Mouse (Mus musculus) cerebellum, adult 8-10 months (tissue): ENCODE measurements around the gene Zfp991.
"Not testable (repeated sequence)": the region's sequence is repeated elsewhere in the genome, so short reads cannot be mapped to it uniquely, and the experiment has no call there.

Experiments
- DNase-seq: peaks from one replicate; pipeline ENCODE4 v3.0.0; 2022

Gene Zfp991

GRCm38 (mm10) chr4:147131837-147132459, at the start of gene Zfp991:
Gene Zfp991 (plus strand): TSS chr4:147132038.
- DNase-seq: not testable (repeated sequence)

DNA sequence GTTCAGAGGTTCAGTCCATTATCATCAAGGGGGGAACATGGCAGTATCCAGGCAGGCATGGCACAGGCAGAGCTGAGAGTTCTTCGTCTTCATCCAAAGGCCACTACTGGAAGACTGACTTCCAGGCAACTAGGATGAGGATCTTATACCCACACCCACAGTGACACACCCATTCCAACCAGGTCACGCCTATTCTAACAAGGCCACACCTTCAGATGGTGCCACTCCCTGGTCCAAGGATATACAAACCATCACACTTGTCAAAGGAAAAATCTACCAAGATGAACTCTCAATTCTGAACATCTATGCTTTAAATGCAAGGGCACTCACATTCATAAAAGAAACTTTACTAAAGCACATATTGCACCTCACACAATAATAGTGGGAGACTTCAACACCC, 36.2 kb upstream of the Zfp991 start:
- not testable (repeated sequence) for DNase-seq

DNA sequence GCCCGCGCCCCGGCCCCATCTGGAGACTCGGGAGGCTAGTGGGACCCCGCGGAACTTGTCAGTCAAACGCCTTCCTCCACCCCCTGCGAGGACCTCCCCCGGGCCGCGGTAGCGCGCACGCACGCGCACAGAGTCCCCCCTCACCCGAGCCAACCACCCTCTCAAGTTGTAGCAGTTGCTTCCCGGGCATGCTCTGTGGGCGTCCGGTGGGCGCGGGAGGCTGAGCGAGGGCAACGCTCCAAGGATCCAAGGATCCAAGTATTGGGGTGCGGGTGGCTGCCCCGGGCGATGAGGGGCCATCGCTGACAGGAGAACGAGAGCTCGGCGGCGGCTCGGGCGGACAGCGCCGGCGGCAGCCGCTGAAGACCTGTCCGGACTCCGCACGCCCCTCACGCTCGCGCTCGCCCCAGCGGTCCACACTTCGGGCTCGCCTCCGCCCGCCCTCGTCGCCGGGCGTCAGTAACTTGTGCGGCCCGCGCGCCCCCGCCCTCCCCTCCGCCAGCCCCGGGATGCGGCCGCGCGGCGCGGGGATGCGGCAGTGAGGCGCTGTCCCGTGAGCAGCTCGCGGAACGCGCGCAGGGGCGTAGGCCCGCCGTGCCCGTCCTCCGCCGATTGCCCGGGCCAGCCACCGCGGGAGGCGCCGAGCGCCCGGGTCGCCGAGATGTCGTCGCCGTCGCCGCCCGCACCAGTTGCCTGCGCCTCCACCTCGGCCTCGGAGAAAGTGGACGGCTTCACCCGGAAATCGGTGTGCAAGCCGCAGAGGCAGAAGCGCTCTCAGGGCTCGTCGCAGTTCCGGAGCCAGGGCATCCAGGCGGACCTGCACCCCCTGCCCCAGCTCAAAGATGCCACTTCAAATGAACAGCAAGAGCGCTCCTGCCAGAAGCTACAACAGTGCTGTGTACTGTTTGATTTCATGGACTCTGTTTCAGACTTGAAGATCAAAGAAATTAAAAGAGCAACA, 29.9 kb upstream of the Zfp991 start:
- not testable (repeated sequence) for DNase-seq

GRCm38 (mm10) chr4:147103814-147104213, 28.0 kb upstream of the Zfp991 start:
- DNase-seq: not testable (repeated sequence)

GRCm38 (mm10) chr4:147117839-147118238, 14.0 kb upstream of the Zfp991 start:
- not testable (repeated sequence) for DNase-seq

GRCm38 (mm10) chr4:147122286-147122685, 9.6 kb upstream of the Zfp991 start:
- not testable (repeated sequence) for DNase-seq

DNA sequence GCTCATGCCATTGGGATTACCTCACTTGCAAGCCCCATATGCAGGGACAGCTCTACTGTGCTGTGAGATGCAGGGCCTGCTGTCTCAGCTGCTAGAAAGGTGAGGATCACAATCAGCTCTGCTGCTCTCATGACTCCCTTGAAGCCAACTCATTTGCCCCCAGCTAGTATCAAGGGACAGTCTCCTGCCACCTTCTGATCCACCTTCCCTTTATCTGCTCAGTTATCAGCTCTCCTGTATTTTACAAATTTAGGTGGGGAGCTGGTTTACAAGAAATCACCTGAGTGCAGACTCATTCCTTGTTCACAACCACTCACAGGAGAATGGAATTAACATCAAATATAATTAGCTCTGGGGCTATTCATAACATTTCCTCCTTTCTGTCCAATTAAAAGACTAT, 8.0 kb upstream of the Zfp991 start:
- not testable (repeated sequence) for DNase-seq

GRCm38 (mm10) chr4:147124400-147125306, 7.2 kb upstream of the Zfp991 start:
- not testable (repeated sequence) for DNase-seq

DNA sequence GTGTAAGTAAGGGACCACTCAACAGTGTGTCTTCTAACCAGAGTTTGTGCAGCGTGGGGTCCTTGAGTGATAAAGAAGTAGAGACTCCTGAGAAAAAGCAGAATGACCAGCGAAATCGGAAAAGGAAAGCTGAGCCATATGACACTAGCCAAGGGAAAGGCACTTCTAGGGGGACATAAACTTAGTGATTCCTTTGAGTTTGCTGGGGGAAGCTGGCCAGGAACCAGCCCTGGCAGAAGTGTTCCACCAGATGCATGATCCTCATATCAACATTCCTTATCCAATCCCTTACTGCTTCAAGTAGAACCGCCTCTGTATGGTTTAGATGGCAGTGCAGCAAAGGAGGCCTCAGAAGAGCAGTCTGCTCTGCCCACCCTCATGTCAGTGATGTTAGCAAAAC, 6.5 kb upstream of the Zfp991 start:
- DNase-seq: not testable (repeated sequence)

DNA sequence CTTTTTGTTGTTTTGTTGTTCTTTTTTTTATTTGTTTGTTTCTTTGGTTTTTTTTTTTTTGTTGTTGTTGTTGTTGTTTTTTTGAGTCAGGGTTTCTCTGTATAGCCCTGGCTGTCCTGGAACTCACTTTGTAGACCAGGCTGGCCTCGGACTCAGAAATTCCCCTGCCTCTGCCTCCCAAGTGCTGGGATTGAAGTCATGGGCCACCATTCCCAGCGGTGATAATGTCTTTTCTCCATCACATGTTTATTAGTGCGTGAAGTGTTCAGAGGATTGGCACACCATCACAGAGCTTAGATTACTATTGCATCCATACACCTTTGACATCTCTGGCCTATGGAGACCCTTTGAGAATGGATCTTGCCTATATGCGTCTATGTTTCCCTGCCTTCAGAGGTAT, 6.0 kb upstream of the Zfp991 start:
- DNase-seq: not testable (repeated sequence)

DNA sequence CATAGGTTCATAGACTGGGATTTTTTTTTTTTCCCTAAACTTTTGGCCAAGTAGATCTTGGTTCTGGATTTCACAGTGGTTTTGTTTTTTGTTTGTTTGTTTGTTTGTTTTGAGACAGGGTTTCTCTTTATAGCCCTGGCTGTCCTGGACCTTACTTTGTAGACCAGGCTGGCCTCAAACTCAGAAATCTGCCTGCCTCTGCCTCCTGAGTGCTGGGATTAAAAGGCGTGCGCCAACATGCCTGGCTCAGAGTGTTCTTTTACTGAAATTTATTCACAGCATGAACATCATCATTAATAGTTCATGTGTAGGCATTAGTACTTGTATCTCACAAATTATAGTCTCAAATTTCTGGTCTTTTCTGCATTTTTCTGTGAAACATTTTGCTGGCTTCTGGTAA, 5.4 kb upstream of the Zfp991 start:
- DNase-seq: not testable (repeated sequence)

- DNase-seq: not testable (repeated sequence)
These were observed 4.7 kb upstream of the Zfp991 start for GRCm38 (mm10) chr4:147127137-147127536.

DNA sequence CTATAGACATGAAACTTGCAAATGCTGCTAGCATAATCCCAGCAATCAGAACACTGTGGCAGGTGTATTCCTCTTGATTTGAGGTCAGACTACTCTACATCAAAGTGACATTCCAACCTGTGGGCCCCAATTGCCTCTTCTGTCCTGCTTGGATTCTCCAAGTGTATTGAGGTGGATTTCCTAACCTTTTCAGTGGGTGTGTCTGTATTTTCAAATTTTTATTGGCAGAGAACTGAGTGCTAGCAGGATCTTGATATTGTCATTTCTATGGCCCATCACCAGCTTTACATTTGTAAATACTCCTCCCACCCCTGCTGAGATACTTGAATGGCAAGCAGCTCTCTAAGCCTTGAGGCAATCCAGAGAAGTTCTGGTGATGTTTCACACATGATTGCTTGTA, 3.7 kb upstream of the Zfp991 start:
- not testable (repeated sequence) for DNase-seq

DNA sequence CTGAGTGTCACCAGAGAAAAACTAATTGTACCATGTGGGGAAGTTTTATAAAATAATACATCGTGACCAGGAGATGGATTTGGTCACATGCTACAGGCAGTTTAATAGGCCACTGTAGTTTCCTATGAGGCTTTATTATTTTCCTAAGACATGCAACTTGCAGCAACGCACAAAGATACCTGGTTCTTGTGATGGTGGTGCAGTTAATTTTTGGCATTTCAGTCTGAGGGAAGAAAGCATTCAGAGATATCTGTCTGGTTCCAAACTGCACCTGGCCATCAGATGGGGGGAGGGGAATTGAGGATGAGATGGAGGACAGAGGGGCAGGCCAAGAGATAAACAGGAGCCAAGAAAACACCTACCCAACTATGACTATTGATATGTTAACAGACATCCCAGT, 1.8 kb downstream of the Zfp991 start:
- not testable (repeated sequence) for DNase-seq

DNA sequence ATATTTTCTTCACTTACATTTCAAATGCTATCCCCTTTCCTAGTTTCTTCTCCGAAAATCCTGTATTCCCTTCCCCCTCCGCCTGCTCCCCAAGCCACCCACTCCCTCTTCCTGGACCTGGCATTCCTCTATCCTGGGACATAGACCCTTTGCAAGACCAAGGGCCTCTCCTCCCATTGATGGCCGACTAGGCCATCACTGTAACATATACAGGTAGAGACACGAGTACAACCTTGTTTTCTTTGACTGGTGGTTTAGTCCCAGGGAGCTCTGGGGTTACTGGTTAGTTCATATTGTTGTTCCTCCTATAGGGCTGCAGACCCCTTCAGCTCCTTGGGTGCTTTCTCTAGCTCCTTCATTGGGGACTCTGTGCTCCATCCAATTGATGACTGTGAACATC, 9.9 kb downstream of the Zfp991 start:
- DNase-seq: not testable (repeated sequence)

DNA sequence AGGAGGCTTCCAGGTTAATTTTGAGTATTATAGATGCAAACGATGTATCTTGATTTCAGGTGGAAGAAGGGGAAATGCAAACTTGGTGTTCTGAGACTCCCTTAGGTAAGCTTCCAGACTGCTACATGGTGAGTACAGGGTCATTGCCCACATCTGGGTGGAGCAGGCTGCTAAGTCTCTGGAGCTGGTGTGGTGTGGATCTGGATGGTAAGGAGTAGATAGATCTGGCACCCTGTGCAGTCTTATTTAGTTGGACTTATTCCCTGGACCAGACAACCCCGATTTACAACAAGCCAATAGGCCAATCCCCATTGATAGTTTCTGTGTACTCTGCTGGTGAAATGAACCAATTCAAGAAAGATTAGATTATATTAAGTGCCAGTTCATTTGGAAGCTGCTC, 33.4 kb downstream of the Zfp991 start:
- not testable (repeated sequence) for DNase-seq

DNA sequence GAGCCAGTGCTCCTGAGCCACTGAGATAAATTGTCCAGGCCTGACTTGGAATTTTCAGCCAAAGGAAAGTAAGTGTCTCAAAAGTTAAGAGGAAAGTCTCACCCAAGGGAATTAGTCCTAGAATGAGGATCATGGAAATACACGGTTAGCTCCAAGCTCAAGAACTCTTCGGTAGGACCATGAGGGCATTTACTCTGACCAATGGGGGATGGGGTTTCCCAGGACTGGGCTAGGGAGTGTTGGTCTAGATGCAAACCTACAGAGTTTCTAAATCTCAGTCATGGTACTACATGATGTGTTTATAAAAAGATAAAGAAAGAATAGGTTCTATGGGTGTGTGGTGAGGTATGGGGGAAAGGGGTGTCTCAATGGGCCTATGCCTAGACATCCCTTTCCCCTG, 38.7 kb downstream of the Zfp991 start:
- DNase-seq: not testable (repeated sequence)

DNA sequence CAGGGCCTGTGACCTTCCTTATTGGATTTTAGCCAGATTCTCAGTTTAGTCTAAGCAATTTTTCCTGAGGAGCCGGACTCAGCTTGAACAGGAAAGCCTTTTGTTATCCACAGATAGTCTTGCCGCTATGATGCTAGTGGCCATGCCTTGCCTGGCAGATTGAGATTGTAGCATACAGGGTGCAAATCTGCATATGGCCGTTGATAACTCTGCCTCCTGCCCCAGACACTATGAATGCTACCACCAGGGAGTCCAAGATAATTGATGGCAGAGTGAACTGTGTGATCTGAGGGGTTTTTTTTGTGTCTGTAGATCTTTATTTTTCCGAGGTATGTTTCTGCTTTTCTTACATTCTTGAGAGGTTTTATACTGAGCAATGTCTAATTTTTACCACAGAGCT, 39.7 kb downstream of the Zfp991 start:
- DNase-seq: not testable (repeated sequence)

DNA sequence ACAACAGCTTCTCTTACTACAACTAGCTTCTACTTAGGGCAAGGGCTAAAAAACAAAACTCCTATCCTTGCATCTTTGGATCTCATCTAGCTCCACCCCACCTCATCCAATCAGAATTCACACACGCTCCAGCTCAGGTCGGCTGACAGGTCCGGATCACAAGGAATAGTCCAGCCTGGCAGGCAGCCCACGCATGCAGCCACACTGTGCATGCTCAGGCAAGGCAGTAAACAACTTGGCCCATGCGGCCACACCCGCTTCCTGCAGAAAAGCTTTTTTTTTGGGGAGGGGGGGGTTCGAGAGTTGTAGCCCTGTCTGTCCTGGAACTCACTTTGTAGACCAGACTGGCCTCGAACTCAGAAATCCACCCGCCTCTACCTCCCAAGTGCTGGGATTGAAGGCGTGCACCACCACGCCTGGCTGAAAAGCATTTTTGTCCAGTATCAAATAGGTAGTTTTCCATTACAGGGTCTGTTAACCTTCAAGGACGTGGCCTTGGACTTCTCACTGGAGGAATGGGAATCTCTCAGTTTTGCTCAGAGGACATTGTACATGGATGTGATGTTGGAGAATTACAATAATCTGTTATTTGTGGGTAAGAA, 44.5 kb downstream of the Zfp991 start:
- DNase-seq: not testable (repeated sequence)

DNA sequence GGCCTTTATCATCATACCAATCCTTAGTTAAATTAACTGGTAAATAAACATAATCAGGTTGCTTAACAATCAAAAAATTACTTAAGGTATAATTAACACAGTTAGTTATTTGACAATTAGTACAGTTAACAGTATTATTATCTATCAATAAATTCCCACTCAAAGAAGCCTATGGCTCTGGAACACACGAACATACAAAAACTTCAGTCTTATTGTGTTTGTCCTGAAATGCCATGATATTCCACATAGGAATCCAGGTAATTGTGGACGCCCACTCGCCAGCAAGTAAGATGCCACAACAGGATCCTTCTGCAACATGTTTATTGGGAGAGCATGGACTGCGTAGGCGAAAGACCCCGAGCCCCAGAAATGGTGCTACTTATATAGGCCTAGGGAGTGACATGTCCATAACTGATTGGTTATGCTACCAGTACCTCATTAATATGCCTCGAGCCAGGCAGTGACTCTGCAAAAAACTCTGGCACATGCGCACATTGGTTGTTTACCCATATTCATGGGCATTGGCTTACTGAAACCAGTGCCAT, 49.4 kb downstream of the Zfp991 start:
- not testable (repeated sequence) for DNase-seq

DNA sequence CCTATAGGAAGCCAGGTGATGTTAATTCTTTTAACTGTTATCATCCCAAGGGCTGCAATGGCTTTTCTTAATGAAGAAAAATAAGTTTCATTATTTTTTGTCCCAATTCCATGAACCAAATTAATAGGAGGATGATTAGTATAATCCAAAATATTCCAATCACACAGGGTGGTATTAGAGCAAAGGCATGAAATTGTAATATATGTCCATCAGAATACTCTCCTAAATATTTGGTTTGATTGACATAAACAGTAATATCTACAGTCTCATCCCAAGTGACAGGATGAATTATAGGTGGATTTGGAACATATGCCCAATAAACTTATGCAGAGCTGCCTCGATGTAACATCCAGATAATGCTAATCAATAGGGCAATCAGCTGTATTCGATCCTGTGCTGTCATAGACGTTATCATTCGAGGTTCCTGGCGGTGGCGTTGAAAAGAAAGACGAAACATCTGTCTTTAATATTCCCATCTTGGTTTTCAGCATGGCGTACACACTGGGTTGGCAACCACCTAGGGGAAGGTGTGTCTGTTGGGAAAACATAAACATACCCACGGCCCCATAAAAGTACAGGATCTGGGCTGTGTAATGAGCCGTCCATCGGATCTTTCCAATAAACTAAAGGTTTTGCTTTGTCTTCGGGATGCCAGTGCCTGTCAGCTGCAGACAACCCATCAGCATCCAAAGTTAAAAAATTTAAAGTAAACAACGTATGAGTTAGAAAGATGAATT, 50.3 kb downstream of the Zfp991 start:
- not testable (repeated sequence) for DNase-seq
